Mouse (Mus musculus): ENCODE data around the gene Pawr. TPM values are rescaled to one million over a fixed set of nuclear protein-coding genes. Genes with fewer than 3 reads are reported as not detected.
A peak's percentile ranks its signal among the peaks of the same experiment; 100 is the strongest.
"Not testable (repeated sequence)": the region's sequence is repeated elsewhere in the genome, so short reads cannot be mapped to it uniquely, and the experiment has no call there.

The Pawr gene
- total RNA-seq, 1 experiment from 2014 or later, result 10.9 TPM

DNA sequence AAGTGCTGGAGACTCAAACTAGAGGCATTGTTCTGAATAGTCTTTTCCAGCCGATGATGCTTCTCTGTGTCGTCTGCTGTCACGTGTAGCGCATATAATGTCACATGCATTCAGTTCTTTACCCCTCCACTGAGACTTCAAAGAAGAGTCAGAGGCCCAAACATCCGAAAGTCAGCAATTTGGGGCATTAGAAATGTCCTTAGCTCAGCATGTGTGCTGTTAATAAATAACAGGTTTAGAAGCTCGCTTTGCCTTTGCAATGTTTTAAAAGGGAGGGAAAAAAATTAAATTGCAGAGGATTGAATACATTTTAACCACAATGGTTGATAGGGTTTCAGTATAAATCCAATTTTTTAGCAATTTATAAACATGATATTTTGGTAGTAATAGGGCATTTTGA is 18.1 kb upstream of the Pawr start:
- no peak for DNase-seq

DNA sequence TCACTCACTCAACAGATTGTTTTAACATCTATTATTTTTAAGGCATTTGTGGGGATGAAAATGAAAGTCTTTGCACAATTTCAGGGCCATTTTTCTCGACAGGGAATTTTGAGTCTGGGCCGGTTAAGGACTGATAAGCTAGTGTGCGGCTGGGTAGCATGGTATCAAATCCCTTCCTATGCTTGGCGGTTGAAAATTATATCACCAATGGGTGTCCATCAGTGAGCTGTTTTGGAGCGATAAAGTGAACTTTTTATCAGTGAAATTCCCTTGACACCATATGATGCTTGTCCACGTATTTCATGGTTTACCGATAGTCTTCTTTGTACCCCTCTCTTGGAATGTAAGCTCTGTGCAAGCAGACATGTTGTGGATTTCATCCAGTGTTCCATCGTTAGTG is 17.5 kb upstream of the Pawr start:
- DNase-seq, result no peak

DNA sequence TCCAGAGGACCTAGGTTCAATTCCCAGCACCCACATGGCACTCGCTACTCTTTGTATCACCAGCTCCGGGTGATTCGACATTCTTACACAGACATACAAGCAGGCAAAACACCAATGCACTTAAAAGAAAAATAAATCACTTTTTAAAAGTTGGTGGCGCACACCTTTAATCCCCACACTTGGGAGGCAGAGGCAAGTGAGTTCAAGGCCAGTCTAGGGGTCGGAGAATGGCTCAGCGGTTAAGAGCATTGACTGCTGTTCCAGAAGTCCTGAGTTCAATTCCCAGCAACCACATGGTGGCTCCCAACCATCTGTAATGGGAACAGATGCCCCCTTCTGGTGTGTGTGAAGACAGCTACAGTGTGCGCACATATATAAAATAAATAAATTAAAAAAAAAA is 16.7 kb upstream of the Pawr start:
- no peak for DNase-seq

DNA sequence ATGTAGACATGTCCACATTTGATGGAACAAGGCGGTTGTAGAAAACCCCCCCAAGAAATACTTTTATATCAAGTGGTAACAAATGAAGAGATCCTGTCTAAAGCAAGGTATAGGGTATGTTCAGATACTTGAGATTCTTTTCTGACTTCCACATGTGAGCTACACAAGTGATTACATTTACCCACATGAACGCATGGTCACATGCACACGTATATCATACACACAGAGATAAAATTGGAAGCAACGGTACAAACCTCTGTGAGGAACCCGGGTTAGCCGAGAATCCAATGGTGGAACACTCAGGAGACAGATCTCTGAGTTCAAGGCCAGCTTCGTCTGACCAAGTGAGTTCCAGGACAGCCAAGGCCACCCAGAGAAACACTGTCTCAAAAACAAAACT is 3.6 kb upstream of the Pawr start:
- no peak for DNase-seq

DNA sequence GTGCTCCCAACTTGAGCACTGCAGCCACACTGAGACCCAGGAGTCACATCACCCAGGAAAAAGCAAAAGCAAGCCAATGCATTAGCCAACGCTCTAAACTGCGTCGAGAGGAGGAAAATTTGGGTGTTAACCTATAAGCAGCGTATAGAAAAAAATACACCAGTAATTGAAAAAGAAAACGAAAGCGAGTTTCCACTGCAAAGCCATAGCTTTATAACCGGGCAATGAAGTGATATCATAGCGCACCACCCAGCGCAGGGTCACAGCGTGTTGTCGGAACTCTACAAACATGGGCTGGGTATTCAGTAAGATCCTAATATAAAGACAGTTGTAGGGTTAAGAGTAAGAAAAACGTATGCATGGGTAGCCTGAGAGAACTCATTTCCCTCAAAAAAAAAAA is 2.9 kb upstream of the Pawr start:
- DNase-seq, result no peak

DNA sequence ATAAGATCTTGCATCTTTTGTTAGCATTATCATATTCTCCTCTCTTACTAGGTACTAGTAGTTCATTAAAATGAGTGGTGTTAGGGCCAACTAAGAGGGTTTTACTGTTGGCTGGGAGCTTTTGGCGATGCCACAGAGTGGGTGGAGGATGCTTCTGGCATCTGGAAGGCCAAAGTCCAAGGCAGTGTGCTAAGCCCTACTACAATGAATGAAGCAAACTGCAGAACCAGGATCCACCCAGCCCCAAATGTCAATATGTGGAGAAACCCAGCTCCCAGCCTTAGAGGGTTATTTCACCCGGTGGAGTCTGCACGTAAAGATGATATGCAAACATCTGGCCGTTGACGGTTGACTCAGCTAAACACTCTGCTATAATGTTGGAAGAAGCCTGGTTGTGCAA is 2.1 kb upstream of the Pawr start:
- no peak for DNase-seq

DNA sequence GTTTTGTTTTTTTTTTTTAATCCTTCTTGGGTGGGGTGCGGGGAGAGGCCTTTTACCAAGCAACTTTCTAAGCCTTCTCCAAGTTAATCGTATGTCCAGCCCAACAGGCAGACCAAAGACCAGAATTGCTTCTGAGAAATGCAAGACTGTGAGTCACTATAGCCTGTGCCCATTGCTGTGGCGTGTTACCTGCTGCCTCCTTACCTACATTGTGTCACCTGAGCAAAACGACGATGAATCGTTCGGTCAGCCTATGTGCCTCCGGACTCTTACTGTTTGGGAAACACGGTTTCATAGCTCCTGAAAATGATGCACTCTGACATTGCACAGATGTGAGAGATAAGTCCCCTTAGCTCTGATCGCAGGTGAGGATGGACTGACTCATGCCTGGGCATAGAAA is 957 bp upstream of the Pawr start:
- DNase-seq, result no peak

DNA sequence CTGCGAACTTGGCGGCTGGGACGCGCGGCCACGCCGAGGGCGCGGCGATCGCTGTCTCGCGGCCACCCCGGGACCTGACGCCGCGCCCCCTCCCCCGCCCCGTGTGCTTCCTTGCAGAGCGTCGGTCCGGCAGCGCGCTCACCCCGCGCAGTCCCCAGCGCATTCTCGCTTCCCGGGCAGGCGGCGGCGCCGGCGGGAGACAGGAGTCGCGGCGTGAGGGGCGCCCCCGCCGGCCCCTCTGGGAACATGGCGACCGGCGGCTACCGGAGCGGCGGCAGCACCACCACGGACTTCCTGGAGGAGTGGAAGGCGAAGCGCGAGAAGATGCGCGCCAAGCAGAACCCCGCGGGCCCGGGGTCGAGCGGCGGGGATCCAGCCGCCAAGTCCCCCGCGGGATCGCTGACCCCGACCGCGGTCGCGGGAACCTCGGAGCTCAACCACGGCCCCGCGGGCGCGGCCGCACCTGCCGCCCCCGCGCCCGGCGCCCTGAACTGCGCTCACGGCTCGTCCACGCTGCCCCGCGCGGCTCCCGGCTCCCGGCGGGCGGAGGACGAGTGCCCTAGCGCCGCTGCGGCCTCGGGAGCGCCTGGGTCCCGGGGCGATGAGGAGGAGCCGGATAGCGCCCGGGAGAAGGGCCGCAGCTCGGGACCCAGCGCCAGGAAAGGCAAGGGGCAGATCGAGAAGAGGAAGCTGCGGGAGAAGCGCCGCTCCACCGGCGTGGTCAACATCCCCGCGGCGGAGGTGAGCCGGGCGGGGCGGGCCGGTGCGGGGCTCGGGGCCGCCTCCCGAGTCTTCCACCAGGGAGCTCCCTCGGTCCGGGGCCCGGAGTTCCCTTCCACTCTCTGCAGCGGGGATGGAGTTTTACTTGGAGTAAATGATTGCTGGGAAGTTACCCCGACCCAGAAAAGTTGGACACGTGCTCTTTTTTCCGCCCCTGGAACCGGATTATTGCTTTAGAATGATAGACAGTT is 935 bp downstream of the Pawr start:
- peak; percentile 75 for DNase-seq

DNA sequence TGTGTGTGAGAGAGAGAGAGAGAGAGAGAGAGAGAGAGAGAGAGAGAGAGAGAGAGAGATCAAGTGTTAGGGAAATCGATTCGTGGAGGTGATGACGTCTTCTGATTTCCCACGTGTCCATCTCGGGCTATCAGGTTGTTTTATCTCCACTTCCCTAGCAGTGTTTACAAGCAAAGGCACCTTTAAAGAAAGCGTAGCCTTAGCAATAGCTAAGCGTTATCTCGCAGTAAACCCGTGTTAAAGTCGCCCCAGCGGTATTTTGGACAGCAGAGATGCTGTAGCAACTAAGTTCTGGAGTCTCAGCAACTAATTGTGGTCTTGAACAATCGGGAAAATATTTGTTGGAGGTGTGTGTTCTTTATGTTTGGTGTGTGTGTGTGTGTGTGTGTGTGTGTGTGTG is 1.7 kb downstream of the Pawr start:
- DNase-seq, result no peak

DNA sequence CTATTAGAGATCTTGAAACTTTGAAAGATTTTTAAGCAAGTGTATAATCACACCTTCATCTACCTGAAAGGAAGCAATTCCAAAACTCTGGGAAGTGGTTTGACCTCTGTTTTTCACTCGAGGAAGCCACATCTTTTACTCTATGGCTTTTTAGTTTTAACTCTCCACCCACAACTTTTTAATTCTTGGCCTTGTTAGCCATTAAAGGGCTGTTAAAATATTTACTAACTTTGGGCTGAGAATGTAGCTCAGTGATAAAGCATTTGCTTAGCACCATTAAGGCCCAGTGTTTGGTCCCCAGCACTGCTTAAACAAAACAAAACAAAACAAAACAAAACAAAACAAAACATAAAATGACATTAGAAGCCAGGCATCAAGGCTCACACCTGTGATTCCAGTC is 2.2 kb downstream of the Pawr start:
- DNase-seq, result no peak

DNA sequence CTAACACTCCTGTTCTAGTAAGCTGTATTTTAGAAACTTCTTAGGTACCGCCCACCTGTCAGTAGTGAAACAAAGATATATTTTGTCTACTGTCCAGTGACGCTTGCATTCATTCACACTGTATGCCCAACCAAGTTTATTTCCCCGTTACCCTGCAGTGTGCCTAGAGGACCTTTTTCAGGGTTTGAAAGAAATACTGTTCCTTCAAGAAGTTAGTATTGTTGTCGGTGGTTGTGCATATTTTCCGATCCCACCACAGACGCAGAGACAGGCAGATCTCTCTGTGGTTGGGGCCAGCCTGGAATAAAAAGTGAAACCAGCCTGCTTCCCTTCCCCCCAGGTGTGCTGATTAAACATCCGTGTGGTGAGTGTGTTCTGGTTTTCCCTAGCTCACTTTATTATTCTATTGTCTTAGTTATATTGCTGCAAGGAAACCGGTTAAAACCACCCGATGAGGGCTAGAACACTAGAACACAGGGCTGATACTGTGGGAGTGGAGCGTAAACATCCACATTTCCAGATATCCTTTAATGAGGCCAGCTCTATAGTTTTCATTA is 3.9 kb downstream of the Pawr start:
- DNase-seq, result no peak

DNA sequence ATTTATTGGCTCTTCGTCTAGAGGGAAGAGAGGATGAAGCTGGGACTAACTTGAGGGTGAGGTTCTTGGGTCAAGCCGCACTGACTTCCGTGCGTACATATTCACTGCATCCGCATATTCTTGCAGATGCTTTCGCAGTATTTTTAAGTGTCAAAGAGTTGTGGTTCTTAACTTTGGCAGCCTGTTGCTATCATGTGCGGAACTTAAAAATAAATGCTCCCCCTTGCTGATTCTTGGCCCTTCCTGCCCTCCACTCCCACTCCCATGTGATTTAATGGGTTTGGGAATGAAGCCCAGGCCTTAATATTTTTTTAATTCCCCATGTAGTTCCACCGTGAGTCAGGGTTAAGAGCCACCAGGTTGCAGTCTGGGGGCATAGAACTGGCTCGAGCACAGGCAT is 4.7 kb downstream of the Pawr start:
- no peak for DNase-seq

DNA sequence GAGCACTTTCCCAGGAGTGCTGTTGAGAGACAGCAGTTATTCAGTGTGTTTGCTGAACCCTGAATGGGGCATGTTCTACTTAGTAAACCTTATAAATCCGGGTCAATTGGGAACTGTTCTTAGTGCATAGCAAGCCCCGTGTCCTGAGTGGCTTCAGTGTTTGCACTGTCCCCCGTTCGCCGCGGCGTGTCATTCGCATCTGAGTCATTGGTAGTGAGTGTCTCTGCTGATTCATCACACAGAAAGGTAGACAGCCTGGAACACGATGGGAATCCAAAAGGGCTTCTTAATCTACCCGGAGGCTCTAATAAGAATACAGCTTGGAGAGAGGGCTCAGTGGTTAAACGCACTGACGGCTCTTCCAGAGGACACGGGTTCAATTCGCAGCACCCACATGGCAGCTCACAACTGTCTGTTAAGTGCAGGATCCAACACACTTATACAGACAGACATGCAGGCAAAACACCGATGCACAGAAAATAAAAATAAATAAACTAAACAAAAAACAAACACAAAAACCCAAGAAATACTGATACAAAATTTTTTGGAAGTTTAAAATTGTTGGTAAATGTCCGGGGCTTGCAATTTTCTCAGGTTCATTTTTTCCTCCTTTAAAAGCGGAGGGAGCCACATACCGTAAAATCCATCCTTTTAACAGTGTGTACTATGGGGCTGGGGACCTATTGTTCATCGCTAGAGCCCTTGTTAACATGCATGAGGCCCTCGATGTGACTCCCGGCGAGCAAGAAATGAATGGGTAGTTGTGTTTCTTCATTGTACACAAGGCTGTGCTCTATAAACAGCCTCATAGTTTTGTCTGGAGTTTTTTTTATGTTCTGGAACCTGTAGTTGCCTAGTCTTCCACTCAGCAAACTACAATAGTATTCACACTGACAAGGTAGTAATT is 6.4 kb downstream of the Pawr start:
- no peak for DNase-seq

DNA sequence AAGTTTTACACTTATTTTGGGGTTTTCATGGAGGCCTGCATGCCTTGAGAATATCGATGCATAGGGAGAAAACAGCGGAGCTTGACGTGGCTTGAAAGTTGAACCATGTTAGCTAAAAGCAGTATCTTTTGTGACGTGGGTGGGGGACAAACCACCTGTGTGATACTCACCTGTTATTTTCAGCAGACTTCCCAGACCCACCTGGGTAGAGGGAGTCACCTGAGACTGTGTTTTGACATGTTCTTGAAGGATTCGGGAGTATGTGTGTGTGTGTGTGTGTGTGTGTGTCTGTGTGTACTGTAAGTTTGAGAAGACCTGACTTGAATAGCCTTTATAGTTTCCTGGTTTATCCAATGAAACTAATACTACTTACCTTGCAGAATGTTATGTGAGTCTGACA is 7.2 kb downstream of the Pawr start:
- no peak for DNase-seq

DNA sequence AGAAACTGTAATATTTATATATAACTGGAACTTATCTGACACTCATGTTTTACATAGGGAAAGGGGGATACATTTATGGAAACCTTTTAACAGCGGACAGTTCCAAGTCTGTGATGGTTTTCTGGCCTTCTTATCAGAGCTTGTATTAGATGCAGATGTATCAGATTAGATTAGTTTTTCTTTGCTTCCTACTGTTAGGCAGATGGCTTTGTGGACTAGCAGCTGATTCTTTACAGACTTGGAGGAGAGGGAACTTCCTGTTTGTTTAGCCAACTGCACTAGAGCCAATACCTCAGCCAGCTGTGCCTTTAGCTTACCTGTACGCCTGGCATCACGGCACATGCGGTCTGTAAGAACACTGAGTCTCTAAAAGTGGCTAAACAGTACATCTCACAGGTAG is 8.0 kb downstream of the Pawr start:
- no peak for DNase-seq

DNA sequence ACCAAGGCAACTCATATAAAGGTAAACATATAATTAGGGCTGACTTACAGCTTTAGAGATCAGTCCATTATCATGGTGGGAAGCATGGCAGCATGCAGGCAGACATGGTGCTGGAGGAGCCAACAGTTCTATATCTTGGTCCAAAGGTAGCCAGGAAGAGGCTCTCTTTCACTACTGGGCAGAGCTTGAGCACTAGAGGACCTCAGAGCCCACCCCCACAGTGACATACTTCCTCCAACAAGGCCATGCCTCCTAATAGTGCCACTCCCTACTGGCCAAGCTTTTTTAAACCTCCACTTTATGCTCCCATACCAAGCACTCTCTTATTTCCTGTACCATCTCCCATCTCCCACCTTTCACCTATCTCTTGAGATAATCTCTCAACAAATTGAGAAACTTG is 11.8 kb downstream of the Pawr start:
- DNase-seq, result no peak

DNA sequence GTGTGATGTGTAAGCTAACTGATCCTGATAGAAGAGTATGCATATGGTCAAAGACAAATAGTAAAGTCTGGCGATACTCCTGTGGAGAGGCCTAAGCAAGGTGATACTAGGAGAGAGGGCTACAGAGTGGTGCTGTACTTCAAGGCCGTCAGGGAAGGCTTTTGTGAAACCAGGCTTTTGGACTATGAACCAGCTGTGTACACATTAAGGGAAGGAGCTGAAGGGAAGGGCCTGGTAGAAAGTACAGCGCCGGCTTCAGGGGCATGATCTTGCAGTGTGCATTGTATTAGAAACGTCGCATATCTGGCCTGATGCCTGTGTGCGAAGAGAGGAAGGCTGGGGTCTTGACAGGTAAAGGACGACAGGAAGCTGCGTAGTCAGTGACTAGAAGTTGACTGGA is 13.2 kb downstream of the Pawr start:
- no peak for DNase-seq

DNA sequence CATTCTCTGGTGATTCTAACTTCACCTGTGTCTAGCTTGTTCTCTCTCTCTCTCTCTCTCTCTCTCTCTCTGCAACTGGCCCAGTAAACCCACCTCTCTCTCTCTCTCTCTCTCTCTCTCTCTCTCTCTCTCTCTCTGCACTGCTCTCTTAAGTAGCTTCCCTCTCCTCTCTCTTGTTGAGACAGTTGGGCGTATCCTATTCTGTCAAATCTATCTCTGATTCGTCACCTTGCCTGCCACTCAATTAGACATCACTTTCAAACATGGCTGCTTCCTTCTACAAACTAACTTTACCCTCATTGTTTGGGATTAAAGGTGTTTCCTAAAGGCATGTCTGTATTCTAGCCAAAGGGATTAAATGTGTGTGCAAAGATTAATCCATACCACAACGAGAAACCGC is 14.4 kb downstream of the Pawr start:
- DNase-seq, result not testable (repeated sequence)

DNA sequence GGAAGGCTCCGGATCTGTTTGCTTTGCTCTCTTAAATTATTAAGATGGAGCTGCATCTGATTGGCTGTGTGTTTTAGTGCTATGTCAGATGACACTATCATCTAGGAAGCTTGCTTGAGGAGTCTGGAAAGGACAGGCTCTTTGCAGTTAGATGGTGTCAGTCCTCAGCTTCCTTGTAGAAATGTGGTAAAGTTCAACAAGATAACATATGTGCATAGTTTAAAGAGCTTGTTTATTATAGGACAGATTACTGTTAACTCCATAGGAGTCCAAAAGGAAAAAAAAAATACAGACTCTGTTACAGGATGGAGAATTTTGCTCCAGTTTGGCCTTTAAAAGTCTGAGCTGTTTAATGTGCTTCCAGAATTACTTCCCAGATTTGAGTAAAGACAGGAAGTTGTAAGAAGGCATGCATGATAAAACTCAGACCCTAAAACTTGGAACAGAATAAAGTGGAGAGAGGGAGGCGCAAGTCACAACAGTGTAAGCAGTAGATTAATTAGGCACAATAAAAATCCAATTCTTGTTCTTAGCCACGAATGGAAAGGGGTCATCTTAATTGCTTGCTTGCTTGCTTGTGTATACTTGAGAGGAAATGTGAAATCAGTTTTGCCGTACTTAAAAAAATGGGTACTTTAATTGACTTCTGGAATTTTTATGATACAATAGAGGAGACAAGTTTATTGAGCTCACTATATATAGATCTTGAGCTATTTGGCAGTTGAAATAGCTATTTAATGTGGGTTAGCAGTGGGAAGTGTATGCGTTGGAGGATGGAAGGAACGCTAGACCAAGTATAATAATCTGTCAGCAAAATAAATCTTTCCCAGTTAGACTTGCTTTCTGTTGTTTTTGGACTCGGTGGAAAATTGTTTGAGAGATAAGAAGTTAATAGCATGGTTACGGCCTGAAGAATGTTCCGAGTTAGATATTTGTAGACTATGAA is 18.5 kb downstream of the Pawr start:
- no peak for DNase-seq

DNA sequence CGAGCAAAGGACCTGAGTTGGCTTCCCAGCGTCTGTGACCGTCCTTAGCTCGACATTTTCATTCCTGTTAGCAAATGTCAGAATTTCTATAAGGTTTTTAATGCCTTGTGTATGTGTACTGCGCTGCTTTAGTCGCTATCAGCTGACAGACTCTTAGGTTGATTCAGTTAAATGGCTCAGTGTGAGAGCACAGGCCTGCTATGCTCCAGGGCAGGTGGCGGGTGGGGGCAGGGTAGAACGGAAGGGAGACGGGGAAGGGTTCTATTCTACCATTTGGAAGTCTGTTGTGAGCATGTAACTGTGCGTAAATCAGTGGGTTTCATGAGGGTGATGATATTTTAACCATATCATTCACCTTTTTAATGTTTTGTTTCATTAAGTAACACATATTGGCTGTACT is 21.0 kb downstream of the Pawr start:
- DNase-seq, result no peak

DNA sequence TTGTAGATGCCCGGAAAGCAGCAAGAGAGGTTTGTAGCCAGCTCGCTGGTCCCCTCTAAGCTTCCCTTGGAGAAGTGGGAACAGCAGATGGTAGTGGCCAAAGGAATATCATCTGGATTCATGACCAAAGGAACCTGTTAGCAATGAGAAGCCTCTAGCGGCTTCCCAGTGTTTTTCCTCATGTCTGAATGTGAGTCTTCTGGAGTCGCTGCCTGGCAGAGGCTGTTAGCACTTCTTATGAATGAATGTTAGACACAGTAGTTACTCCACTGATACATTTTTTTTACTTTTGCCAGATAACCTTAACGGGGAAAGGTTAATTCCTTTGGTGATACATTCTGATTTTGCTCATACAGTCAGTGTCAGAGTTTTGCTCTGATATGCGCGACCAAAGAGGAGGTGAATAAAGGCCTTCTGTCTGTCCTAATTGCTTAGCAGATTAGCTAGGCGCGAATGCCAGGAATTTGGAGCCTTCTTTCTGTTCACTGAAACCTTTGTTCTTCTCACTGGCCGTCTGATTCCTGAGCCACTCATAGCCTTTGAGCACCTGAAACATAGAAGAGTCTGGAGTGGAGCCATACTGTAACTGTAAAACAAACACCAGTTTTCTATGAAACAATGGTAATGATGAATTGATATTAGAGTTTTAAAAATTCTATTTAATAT is 22.9 kb downstream of the Pawr start:
- no peak for DNase-seq
